Mouse (Mus musculus) small intestine, adult 2 months (tissue): Measurements from ENCODE around the gene Haghl.

Experiments used
- CTCF ChIP-seq: fragments of 200-500 bp; IDR thresholded peaks from 2 replicates; pipeline ENCODE4 v1.5.1; 2012; ENCODE audit warnings: low read depth, mild to moderate bottlenecking, control low read depth, inconsistent platforms, low read length, moderate library complexity, mixed read lengths; ENCODE audit not compliant: insufficient replicate concordance, insufficient read length; ENCODE audit errors: extremely low read depth
- POLR2A ChIP-seq: fragments of 200-500 bp; IDR thresholded peaks from 2 replicates; pipeline ENCODE4 v1.6.1; 2012; ENCODE audit warnings: low read depth, mild to moderate bottlenecking, control low read depth, inconsistent platforms, low read length, moderate library complexity

DNA sequence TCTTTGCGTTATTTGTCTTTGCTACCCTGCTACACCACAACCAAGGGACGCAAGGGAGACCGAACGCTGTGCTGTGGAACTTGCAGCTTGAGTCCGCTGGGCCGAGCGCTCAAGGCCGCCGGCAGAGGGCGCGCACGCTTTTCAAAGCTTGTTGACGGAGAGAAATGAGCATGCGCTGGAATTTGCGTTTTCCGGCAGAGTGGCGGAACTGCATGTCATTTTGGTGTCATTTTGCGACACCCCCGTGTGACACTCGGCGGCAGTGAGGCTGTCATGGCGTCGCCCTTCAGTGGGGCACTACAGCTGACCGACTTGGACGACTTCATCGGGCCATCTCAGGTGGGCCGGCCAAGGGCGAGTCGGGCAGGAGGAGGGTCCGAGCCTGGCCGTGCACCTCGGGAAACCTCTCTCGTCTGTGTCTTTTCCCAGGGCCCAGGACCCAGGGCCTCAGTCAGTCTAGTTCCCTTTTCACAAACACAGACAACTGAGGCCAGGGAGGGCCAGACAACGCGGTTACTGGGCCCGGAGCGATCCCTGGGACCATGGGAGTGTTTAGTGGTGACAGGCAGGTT is 11.8 kb downstream of the Haghl start, which contains the start of gene Narfl:
- peak; percentile 34 for TF ChIP-seq POLR2A
- peak; percentile 88 for TF ChIP-seq CTCF
